Mouse (Mus musculus) R1 (cell line): ENCODE data around the gene Clnk.
"Not testable (repeated sequence)": the region's sequence is repeated elsewhere in the genome, so short reads cannot be mapped to it uniquely, and the experiment has no call there.

Experiments
- DNase-seq: peaks from one replicate; pipeline ENCODE4 v3.0.0-alpha.2; 2018; ENCODE audit warnings: low read depth, low spot score

The Clnk gene

GRCm38 (mm10) chr5:38876622-38877021, at the start of gene Clnk:
Gene Clnk (minus strand): TSS chr5:38876812.
- DNase-seq = no peak

GRCm38 (mm10) chr5:38905271-38905670, 28.7 kb upstream of the Clnk start:
- peak; percentile 21 for DNase-seq

- no peak for DNase-seq
Observed at GRCm38 (mm10) chr5:38904528-38905044, 28.0 kb upstream of the Clnk start.

- no peak for DNase-seq
Observed at GRCm38 (mm10) chr5:38902889-38903288, 26.3 kb upstream of the Clnk start.

GRCm38 (mm10) chr5:38899051-38899450, 22.4 kb upstream of the Clnk start:
- DNase-seq = no peak

- no peak for DNase-seq
Observed at GRCm38 (mm10) chr5:38888646-38889045, 12.0 kb upstream of the Clnk start.

GRCm38 (mm10) chr5:38886623-38887275, 10.1 kb upstream of the Clnk start:
- DNase-seq = no peak

GRCm38 (mm10) chr5:38882635-38883034, 6.0 kb upstream of the Clnk start:
- DNase-seq = not testable (repeated sequence)

- no peak for DNase-seq
Observed at GRCm38 (mm10) chr5:38881728-38882620, 5.4 kb upstream of the Clnk start.

- DNase-seq = no peak
Observed at GRCm38 (mm10) chr5:38881416-38881727, 4.8 kb upstream of the Clnk start.

- no peak for DNase-seq
Observed at GRCm38 (mm10) chr5:38879989-38880706, 3.5 kb upstream of the Clnk start.

- no peak for DNase-seq
Observed at GRCm38 (mm10) chr5:38875403-38875802, 1.2 kb downstream of the Clnk start.

GRCm38 (mm10) chr5:38874931-38875330, 1.7 kb downstream of the Clnk start:
- no peak for DNase-seq

- no peak for DNase-seq
Observed at GRCm38 (mm10) chr5:38872906-38873305, 3.7 kb downstream of the Clnk start.

GRCm38 (mm10) chr5:38871591-38871990, 5.0 kb downstream of the Clnk start:
- no peak for DNase-seq

- no peak for DNase-seq
Observed at GRCm38 (mm10) chr5:38870485-38870884, 6.1 kb downstream of the Clnk start.

- no peak for DNase-seq
Observed at GRCm38 (mm10) chr5:38869976-38870375, 6.6 kb downstream of the Clnk start.

GRCm38 (mm10) chr5:38864624-38865023, 12.0 kb downstream of the Clnk start:
- DNase-seq = no peak

- DNase-seq = no peak
Observed at GRCm38 (mm10) chr5:38863029-38863428, 13.6 kb downstream of the Clnk start.

GRCm38 (mm10) chr5:38862288-38862985, 14.2 kb downstream of the Clnk start:
- DNase-seq = no peak

GRCm38 (mm10) chr5:38858015-38858721, 18.4 kb downstream of the Clnk start:
- no peak for DNase-seq
